Mouse (Mus musculus) CH12.LX (cell line): Measurements from ENCODE around the gene Coq10b. TPM values are rescaled to one million over a fixed set of nuclear protein-coding genes. Genes with fewer than 3 reads are reported as not detected.

Source experiments
- DNase-seq: peaks from one replicate; pipeline ENCODE4 v3.0.0-alpha.2; 2013; ENCODE audit errors: extremely low read depth
- H3K27ac ChIP-seq: 2 replicates; pipeline ENCODE4 v1.5.1; 2012; ENCODE audit warnings: low read depth, mild to moderate bottlenecking, control low read depth, moderate library complexity; ENCODE audit not compliant: insufficient read depth
- H3K27me3 ChIP-seq: replicated peaks from 2 replicates; pipeline ENCODE3; 2012; ENCODE audit warnings: inconsistent platforms
- H3K36me3 ChIP-seq, 2 experiments: replicated peaks in 1 of 2; 2 replicates each; pipeline versions ENCODE3 to v1.6.1; 2012; ENCODE audit warnings: inconsistent platforms in 1 of 2, low read length in 1 of 2, mild to moderate bottlenecking in 1 of 2, mixed read lengths in 1 of 2, moderate library complexity in 1 of 2; ENCODE audit not compliant: control insufficient read depth in 1 of 2, insufficient read depth in 1 of 2
- H3K4me1 ChIP-seq, 2 experiments: 2 replicates each; pipeline ENCODE4 v1.6.1; 2012; ENCODE audit warnings: inconsistent platforms in 1 of 2, moderate library complexity in 1 of 2; ENCODE audit not compliant: insufficient read depth in 2 of 2, control insufficient read depth in 1 of 2
- H3K4me2 ChIP-seq: 2 replicates; pipeline ENCODE4 v1.6.1; 2012; ENCODE audit warnings: low read depth, mild to moderate bottlenecking, control low read depth; ENCODE audit not compliant: poor library complexity, insufficient read depth, severe bottlenecking
- H3K4me3 ChIP-seq, 3 experiments: fragments of 150-350 bp in 1 of 3; sonication (generic) in 1 of 3; replicated peaks in 1 of 3; 2 replicates each; pipeline versions ENCODE3 to v1.5.1; 2011 to 2012; ENCODE audit warnings: low read depth in 2 of 3, low read length in 2 of 3, mild to moderate bottlenecking in 2 of 3, moderate library complexity in 2 of 3, control low read depth in 1 of 3, improper control_type of control experiment in 1 of 3, inconsistent platforms in 1 of 3, mixed read lengths in 1 of 3; ENCODE audit not compliant: poor library complexity in 1 of 3
- H3K79me2 ChIP-seq: replicated peaks from 2 replicates; pipeline ENCODE4 v1.6.1; 2012; ENCODE audit warnings: mild to moderate bottlenecking, moderate library complexity; ENCODE audit not compliant: control insufficient read depth, poor library complexity, insufficient read depth, severe bottlenecking; ENCODE audit errors: extremely low read depth
- H3K9ac ChIP-seq: 2 replicates; pipeline ENCODE4 v1.6.1; 2012; ENCODE audit warnings: low read depth, mild to moderate bottlenecking, control low read depth, moderate library complexity; ENCODE audit not compliant: insufficient read depth
- H3K9me3 ChIP-seq: replicated peaks from 2 replicates; pipeline ENCODE3; 2012; ENCODE audit warnings: low read length, inconsistent platforms, mixed read lengths
- CHD2 ChIP-seq: IDR thresholded peaks from 2 replicates; pipeline ENCODE4 v1.6.1; 2011; ENCODE audit warnings: low read length, improper control_type of control experiment
- ETS1 ChIP-seq: conservative IDR thresholded peaks from 2 replicates; pipeline ENCODE4 v1.6.1; 2012; ENCODE audit warnings: low read depth, mild to moderate bottlenecking, inconsistent platforms, low read length, improper control_type of control experiment, moderate library complexity
- IRF4 ChIP-seq: IDR thresholded peaks from 2 replicates; pipeline ENCODE4 v1.6.1; 2014; ENCODE audit warnings: low read depth, mild to moderate bottlenecking, inconsistent platforms, low read length, improper control_type of control experiment
- PAX5 ChIP-seq: IDR thresholded peaks from 2 replicates; pipeline ENCODE4 v1.6.1; 2012; ENCODE audit warnings: low read length, inconsistent platforms, mixed read lengths
- POLR2A ChIP-seq: IDR thresholded peaks from 2 replicates; pipeline ENCODE4 v1.6.1; 2011; ENCODE audit warnings: low read depth, mild to moderate bottlenecking, improper control_type of control experiment, low read length
- POLR2AphosphoS2 ChIP-seq: IDR thresholded peaks from 2 replicates; pipeline ENCODE4 v1.6.1; 2011; ENCODE audit warnings: low read depth, low read length, improper control_type of control experiment
- ZC3H11A ChIP-seq: IDR thresholded peaks from 2 replicates; pipeline ENCODE4 v1.6.1; 2012; ENCODE audit warnings: low read depth, mild to moderate bottlenecking, inconsistent platforms, low read length, improper control_type of control experiment
- ZMIZ1 ChIP-seq: IDR thresholded peaks from 2 replicates; pipeline ENCODE4 v1.6.1; 2012; ENCODE audit warnings: low read depth, mild to moderate bottlenecking, inconsistent platforms, low read length, improper control_type of control experiment
- dilution Hi-C: fragments of 300-500 bp; cut with MboI; formaldehyde crosslinking; loops from 2 replicates; pipeline ENCODE4 v1.14.3; 2020; ENCODE audit warnings: low sequenced_read_pairs; ENCODE audit not compliant: extremely low pct_unique_long_range_greater_than_20kb, extremely low pct_ligation_motif_present
- in situ Hi-C: fragments of 300-500 bp; cut with MboI; formaldehyde crosslinking; loops from 3 replicates; pipeline ENCODE4 v1.14.3; 2019; ENCODE audit warnings: low sequenced_read_pairs, low pct_ligation_motif_present, low pct_unique_long_range_greater_than_20kb, mixed read lengths
- polyA plus RNA-seq: library from polyadenylated mRNA; unstranded; fragments of >175 nt; gene quantifications from 2 replicates; pipeline ENCODE4 v1.2.1, GENCODE M21; 2012; ENCODE audit warnings: low read depth; ENCODE audit not compliant: insufficient read length
- total RNA-seq, 2 experiments: library from RNA; depleted of rRNA; stranded (reverse); fragments of 300-350 nt in 1 of 2; fragments of >200 nt in 1 of 2; gene quantifications; 2 replicates each; pipeline ENCODE4 v1.2.3; 2012 to 2014

Coq10b gene
- total and polyA plus RNA-seq, 3 experiments = 3.0 to 14.4 (median 7.0) TPM

DNA sequence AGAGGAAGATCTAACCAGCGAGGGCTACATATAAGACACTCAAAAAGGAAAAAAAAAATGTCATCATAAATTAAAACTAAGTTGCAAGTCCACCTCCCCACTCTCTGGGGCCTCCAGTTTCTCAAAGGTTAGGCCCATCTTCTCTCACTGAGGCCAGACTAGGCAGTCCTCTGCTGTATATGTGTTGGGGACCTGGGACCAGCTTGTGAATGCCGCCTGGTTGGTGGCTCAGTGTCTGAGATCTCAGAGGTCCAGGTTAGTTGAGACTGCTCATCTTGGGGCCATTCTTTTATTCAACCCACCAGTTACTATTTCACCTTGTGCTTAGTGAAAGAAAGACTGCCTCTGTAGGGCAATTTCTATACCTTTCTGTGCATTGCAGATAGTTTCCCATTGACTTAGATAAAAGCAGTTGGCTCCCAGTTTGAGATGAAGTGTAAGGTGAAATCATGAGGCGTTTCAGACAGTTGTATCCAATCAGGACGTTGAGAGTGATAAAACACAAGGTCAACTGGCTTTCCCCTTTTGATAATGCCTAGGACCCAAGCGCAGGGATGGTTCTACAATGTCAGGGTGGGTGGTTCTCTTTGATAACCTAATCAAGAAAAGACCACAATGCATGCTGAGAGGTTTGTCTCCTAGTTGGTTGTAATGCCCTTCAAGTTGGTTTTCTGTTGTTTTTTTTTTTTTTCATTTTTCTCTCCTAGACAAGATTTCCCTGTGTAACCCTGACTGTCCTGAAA lies 23.3 kb downstream of the Coq10b start:
- TF ChIP-seq POLR2AphosphoS2 (peak; percentile 43; the same call in 1 of the 2 replicates), PAX5 (no peak)
- TF ChIP-seq, all 38 proteins: peak for 1
- in situ Hi-C loops (no loop called here), dilution Hi-C loops (no loop called here)
- H3K36me3 ChIP-seq = peaks cover 26 to 50% of the 10 kb centered on the region in 2 experiments
- H3K4me1 ChIP-seq = peaks cover 0 to 8% of the 10 kb centered on the region in 2 experiments; a peak in 1 of 4 replicates
- H3K27ac ChIP-seq = no peak overlapping the region
- no peaks in the 10 kb centered on the region for H3K9me3 ChIP-seq
- H3K27me3 ChIP-seq = no peaks in the 10 kb centered on the region
- no peak for DNase-seq
- no peak overlapping the region for H3K4me2 ChIP-seq
- H3K79me2 ChIP-seq = peaks cover 2% of the 10 kb centered on the region; the same call in 1 of the 2 replicates
- no peak overlapping the region for H3K9ac ChIP-seq
- no peak overlapping the region for H3K4me3 ChIP-seq

GRCm38 (mm10) chr1:55076395-55076743 lies 23.8 kb downstream of the Coq10b start:
- Histone ChIP-seq H3K27me3 (no peaks in the 10 kb centered on the region), H3K36me3 (peaks cover 31 to 52% of the 10 kb centered on the region in 2 experiments), H3K9me3 (no peaks in the 10 kb centered on the region), H3K4me1 (peaks cover 0 to 10% of the 10 kb centered on the region in 2 experiments; a peak in 1 of 4 replicates), H3K79me2 (peaks cover 5% of the 10 kb centered on the region; the same call in 1 of the 2 replicates), H3K27ac (no peak overlapping the region), H3K4me2 (no peak overlapping the region), H3K4me3 (no peak overlapping the region), H3K9ac (no peak overlapping the region)
- dilution Hi-C loops (no loop called here), in situ Hi-C loops (no loop called here)
- no peak for DNase-seq
- TF ChIP-seq POLR2AphosphoS2 (peak; percentile 65; the same call in 1 of the 2 replicates), ETS1 (no peak)

DNA sequence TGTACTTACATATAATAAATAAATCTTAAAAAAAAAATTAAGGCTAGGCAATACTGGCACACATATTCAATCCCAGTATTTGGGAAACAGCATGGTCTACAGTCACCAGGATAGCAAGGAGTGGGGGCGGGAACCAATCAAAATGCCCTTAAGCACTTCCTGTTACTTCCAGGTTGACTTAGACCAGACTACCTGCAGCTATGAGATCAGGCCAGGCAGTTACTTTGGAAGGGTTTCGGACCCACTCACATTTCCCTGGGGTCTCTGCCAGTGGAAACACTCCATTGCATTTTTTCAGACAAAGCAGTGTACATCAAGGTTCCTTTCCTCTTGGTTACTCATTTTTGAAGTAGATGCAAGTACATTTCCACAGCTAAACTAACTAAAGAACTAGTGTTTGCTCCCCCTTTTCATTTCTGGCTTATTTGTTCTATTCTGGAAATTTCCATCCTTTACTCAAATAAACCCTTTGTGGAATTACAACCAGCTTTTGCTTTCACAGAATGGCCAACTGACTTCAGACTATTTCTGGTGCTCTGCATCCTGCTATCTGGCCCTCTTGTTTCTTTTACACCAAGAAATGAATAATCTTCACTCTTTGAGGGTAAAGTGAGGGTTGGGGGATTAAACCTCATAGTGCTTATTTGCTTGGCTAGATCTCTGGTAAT lies 24.4 kb downstream of the Coq10b start:
- dilution Hi-C loops (no loop called here), in situ Hi-C loops (no loop called here)
- no peak overlapping the region for H3K4me3 ChIP-seq
- no peak overlapping the region for H3K9ac ChIP-seq
- no peak overlapping the region for H3K4me2 ChIP-seq
- peaks cover 32 to 58% of the 10 kb centered on the region in 2 experiments for H3K36me3 ChIP-seq
- DNase-seq = no peak
- no peaks in the 10 kb centered on the region for H3K9me3 ChIP-seq
- peaks cover 0 to 11% of the 10 kb centered on the region in 2 experiments; a peak in 1 of 4 replicates for H3K4me1 ChIP-seq
- TF ChIP-seq ZMIZ1 = peak; percentile 45; the same call in 1 of the 2 replicates
- peak; percentile 91; the same call in 1 of the 2 replicates for TF ChIP-seq POLR2AphosphoS2
- no peak for TF ChIP-seq ZC3H11A
- TF ChIP-seq CHD2 = peak; percentile 28; the same call in 1 of the 2 replicates
- no peak for TF ChIP-seq IRF4
- TF ChIP-seq POLR2A = peak; percentile 38
- H3K27ac ChIP-seq = no peak overlapping the region
- H3K79me2 ChIP-seq = peaks cover 8% of the 10 kb centered on the region; the same call in 1 of the 2 replicates
- no peaks in the 10 kb centered on the region for H3K27me3 ChIP-seq
